Mouse (Mus musculus) hindbrain, embryonic 10.5 days (tissue): ENCODE measurements around the gene Unc13b. TPM values are rescaled to one million over a fixed set of nuclear protein-coding genes. Genes with fewer than 3 reads are reported as not detected.

Source experiments
- DNase-seq: peaks from one replicate; pipeline ENCODE4 v3.0.0-alpha.2; 2017; ENCODE audit warnings: low spot score
- H3K27ac ChIP-seq: fragments of 300-500 bp; sonication (generic); 2 replicates; pipeline ENCODE4 v1.5.1; 2016; ENCODE audit warnings: mild to moderate bottlenecking, moderate library complexity
- H3K27me3 ChIP-seq: fragments of 300-500 bp; sonication (generic); 2 replicates; pipeline ENCODE4 v1.6.1; 2016; ENCODE audit warnings: mild to moderate bottlenecking; ENCODE audit not compliant: poor library complexity, insufficient read depth, severe bottlenecking
- H3K36me3 ChIP-seq: fragments of 300-500 bp; sonication (generic); 2 replicates; pipeline ENCODE4 v1.6.1; 2016; ENCODE audit warnings: mild to moderate bottlenecking, moderate library complexity
- H3K4me1 ChIP-seq: fragments of 300-500 bp; sonication (generic); replicated peaks from 2 replicates; pipeline ENCODE4 v1.6.1; 2016; ENCODE audit warnings: mild to moderate bottlenecking
- H3K4me3 ChIP-seq: fragments of 300-500 bp; sonication (generic); 2 replicates; pipeline ENCODE4 v1.5.1; 2016; ENCODE audit warnings: mild to moderate bottlenecking, moderate library complexity
- H3K9me3 ChIP-seq: fragments of 300-500 bp; sonication (generic); 2 replicates; pipeline ENCODE4 v1.6.1; 2016; ENCODE audit warnings: mild to moderate bottlenecking, moderate library complexity
- WGBS: fragments of 180-500 bp; shearing (Covaris S2); methylation state at CpG from one replicate; pipeline ENCODE4 v1.1.7; 2016; 5-methylcytosine and 5-hydroxymethylcytosine counted together
- polyA plus RNA-seq: library from polyadenylated mRNA; unstranded; fragments of >200 nt; fragmentation: Nextera tagmentation; extraction: Ambion mirVana; gene quantifications from 2 replicates; pipeline ENCODE4 v1.2.1, GENCODE M21; 2016

The Unc13b gene
- polyA plus RNA-seq, 1 experiment from 2014 or later: 14.8 TPM

GRCm38 (mm10) chr4:43161124-43161657 is 102.4 kb downstream of the Unc13b start:
- H3K9me3 ChIP-seq: no peaks in the 10 kb centered on the region
- H3K27me3 ChIP-seq: no peaks in the 10 kb centered on the region
- H3K27ac ChIP-seq: no peak overlapping the region
- DNase-seq: no peak
- WGBS: 87% methylated on average over 3 of the region's 3 CpGs
- H3K4me3 ChIP-seq: no peak overlapping the region
- H3K4me1 ChIP-seq: peaks cover 5% of the 10 kb centered on the region
- peaks cover 3% of the 10 kb centered on the region; the same call in 1 of the 2 replicates for H3K36me3 ChIP-seq

DNA sequence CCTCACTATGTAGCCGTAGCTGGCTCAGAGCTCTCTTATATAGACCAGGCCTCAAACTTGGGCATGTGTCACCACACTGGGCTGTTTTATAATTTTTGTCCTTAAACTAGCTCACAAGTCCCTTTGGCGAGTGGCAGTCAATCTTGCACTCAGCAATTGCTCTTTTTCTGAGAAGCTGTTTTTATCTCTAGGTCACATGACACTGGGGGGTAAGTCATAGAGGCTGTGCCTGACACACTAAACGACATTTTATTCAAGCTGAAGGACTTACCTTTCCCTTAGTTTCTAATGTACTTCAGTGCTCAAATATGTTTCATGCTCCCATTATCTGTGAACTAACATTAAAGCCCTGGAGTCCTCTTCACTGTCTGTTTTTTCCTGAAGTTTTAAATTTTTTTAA is 104.5 kb downstream of the Unc13b start:
- no peak overlapping the region for H3K27ac ChIP-seq
- peaks cover 3% of the 10 kb centered on the region; the same call in 1 of the 2 replicates for H3K36me3 ChIP-seq
- DNase-seq: no peak
- H3K4me3 ChIP-seq: no peak overlapping the region
- H3K4me1 ChIP-seq: peaks cover 5% of the 10 kb centered on the region
- 74% methylated on average over 3 of the region's 3 CpGs for WGBS
- H3K9me3 ChIP-seq: no peaks in the 10 kb centered on the region
- H3K27me3 ChIP-seq: no peaks in the 10 kb centered on the region

DNA sequence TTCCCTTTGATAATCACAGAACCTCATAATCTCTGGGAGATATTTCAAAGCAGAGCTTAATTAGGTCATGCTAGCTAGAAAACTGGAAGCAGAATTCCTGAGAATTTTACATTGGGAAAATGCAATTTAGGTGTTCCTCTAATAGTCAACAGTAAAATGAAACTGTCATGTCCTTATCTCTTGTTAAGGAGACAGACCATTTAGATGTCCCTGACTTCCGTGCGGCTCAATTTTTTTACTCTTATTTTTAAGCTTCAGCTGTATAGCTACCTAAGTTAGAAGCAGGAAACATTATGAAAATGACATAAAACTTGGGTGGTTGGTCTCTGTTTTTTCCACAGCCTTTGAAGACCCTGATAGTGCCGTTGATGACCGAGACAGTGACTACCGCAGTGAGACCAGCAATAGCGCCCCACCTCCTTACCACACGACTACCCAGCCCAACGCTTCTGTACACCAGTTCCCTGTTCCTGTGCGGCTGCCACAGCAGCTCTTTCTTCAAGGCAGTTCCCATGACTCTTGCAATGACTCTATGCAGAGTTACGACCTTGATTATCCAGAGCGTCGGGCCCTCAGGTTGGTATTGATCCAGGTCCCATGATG is 106.8 kb downstream of the Unc13b start:
- 93% methylated on average over 12 of the region's 12 CpGs for WGBS
- Histone ChIP-seq H3K4me1 (no peaks in the 10 kb centered on the region), H3K4me3 (no peak overlapping the region), H3K27ac (no peak overlapping the region), H3K27me3 (no peaks in the 10 kb centered on the region), H3K9me3 (no peaks in the 10 kb centered on the region), H3K36me3 (peaks cover 3% of the 10 kb centered on the region; the same call in 1 of the 2 replicates)
- no peak for DNase-seq

DNA sequence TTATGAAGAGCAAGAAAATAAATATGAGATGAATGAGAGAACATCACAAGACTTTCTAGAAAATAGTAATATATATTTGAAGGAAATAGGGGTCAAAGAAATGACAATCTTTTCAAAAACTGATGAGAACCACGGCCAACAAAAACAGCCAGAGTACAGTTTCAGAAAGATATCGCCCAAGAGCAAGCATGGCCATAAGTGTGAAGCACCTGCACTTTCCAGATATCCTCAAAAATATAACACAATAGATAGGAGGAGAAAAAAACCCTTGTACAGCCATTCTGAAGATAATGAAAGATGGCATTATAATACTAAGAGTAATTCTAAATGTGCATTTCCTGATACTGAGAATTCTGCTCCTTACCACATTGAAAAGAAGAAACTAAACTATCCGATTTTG is 111.3 kb downstream of the Unc13b start:
- Histone ChIP-seq H3K9me3 (no peaks in the 10 kb centered on the region), H3K4me1 (no peaks in the 10 kb centered on the region), H3K4me3 (no peak overlapping the region), H3K27me3 (no peaks in the 10 kb centered on the region), H3K36me3 (peaks cover 3% of the 10 kb centered on the region; the same call in 1 of the 2 replicates), H3K27ac (no peak overlapping the region)
- WGBS: 88% methylated on average over 3 of the region's 3 CpGs
- no peak for DNase-seq

- H3K36me3 ChIP-seq: no peaks in the 10 kb centered on the region
Measured at GRCm38 (mm10) chr4:43177126-43177525, 118.4 kb downstream of the Unc13b start.

DNA sequence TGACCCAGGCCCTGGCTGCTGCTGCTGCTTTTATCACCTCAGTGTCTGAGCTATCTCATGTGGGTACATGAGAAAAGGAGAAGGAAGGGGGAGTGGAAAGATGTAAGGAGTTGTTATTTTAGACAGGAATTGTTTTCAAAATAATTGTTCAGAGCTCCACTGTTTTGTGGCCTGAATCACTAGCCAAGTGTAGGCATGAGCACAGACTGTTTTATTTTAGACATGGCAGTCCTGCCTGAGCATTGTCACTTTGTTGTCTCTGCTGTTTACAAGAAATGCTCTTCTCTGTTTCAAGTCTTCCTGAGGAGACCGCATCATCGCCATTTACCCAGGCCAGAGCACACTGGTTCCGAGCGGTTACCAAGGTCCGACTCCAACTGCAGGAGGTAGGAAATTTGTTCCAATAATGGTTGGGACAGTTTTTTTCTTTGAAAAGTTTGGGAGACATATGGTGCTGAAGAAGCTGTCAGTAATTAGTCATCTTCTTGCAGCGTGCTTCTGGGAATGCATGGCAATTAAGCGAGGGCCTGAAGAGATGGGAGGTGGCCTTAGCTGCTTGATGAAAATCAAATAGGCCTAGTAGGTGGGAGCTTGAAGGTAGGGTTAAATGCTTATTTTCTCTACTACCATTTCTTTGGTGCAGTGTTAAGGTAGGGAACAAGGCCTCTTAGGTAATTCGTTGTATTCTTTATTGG is 123.9 kb downstream of the Unc13b start:
- H3K4me1 ChIP-seq: no peaks in the 10 kb centered on the region
- H3K4me3 ChIP-seq: no peak overlapping the region
- no peak overlapping the region for H3K27ac ChIP-seq
- H3K27me3 ChIP-seq: no peaks in the 10 kb centered on the region
- H3K9me3 ChIP-seq: no peaks in the 10 kb centered on the region
- peaks cover 7% of the 10 kb centered on the region; the same call in 1 of the 2 replicates for H3K36me3 ChIP-seq
- 92% methylated on average over 8 of the region's 8 CpGs for WGBS
- no peak for DNase-seq

More at GRCm38 (mm10) chr4:43177126-43177525, 118.4 kb downstream of the Unc13b start:
- no peak for DNase-seq
- Histone ChIP-seq H3K4me3 (no peak overlapping the region), H3K27me3 (no peaks in the 10 kb centered on the region), H3K9me3 (no peaks in the 10 kb centered on the region), H3K4me1 (no peaks in the 10 kb centered on the region), H3K27ac (no peak overlapping the region)
- WGBS: 88% methylated on average over 2 of the region's 2 CpGs

GRCm38 (mm10) chr4:43187439-43187838 is 128.7 kb downstream of the Unc13b start:
- 79% methylated on average over 2 of the region's 2 CpGs for WGBS
- Histone ChIP-seq H3K4me1 (no peaks in the 10 kb centered on the region), H3K27ac (no peak overlapping the region), H3K4me3 (no peak overlapping the region), H3K36me3 (peaks cover 7% of the 10 kb centered on the region; the same call in 1 of the 2 replicates), H3K9me3 (no peaks in the 10 kb centered on the region), H3K27me3 (no peaks in the 10 kb centered on the region)
- no peak for DNase-seq

DNA sequence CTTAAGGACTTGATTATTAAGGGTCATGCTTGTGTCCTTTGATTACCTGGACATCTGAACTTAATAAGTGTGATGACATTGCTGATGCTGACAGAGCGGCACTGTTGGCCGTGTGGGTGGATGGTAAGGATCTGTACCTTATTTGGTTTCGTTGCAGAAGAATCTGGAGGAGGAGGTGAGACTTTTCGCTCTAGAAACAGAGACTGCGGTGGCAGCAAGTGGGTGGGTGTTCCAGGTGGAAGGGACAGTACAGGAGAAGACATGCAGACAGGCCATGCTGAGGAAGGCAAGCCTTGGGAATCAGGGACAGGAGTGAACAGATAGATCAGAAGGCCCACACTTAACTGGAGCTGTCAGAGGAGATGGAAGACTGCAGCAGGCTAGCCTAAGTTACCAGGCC is 130.6 kb downstream of the Unc13b start:
- Histone ChIP-seq H3K27me3 (no peaks in the 10 kb centered on the region), H3K36me3 (no peaks in the 10 kb centered on the region), H3K27ac (no peak overlapping the region), H3K4me1 (no peaks in the 10 kb centered on the region), H3K9me3 (no peaks in the 10 kb centered on the region), H3K4me3 (no peak overlapping the region)
- no peak for DNase-seq
- WGBS: 92% methylated on average over 5 of the region's 5 CpGs

DNA sequence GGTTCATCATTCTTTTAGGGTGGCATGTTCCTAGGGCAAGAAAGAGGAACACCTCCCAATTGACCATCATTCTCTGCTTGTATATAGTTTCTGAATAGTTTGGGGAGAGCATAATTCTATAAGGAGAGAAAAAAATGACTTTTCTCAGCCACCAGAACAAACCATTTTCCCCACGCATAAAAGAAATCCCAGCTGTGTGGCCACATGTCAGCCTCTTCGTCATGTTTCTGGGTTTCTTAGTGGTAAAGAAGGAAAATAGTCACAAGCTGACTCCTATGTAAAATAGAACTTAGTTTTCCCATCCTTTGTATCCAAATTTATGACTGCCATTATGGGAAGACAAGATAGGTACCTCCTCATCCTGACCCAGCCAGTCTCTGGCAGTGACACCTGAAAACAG is 146.2 kb downstream of the Unc13b start:
- DNase-seq: no peak
- no peaks in the 10 kb centered on the region for H3K36me3 ChIP-seq
- no peak overlapping the region for H3K4me3 ChIP-seq
- no peaks in the 10 kb centered on the region for H3K27me3 ChIP-seq
- 96% methylated on average over 2 of the region's 2 CpGs for WGBS
- no peaks in the 10 kb centered on the region for H3K9me3 ChIP-seq
- H3K27ac ChIP-seq: no peak overlapping the region
- peaks cover 14% of the 10 kb centered on the region for H3K4me1 ChIP-seq

DNA sequence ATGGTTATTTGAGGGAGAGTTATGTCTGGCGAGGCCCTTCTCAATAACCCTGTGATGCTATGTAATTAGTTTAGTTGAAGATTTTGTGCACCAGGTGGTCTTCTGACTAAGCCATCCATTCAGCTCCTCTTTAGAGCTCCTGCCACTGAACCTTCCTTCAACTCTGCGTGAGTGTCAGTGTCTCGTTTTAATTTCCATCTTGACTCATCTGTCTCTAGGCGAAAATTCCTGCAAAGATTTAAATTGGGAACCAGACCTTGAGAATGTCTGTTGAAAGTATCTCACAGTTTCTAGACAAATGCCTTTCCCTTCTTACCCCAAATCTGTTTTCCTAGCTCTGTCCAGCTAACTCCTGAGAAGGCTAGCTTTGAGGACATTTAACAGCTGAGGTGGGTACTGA is 146.8 kb downstream of the Unc13b start:
- peaks cover 17% of the 10 kb centered on the region for H3K4me1 ChIP-seq
- H3K9me3 ChIP-seq: no peaks in the 10 kb centered on the region
- H3K36me3 ChIP-seq: no peaks in the 10 kb centered on the region
- no peak overlapping the region for H3K4me3 ChIP-seq
- no peak overlapping the region for H3K27ac ChIP-seq
- WGBS: 68% methylated on average over 4 of the region's 4 CpGs
- no peak for DNase-seq
- no peaks in the 10 kb centered on the region for H3K27me3 ChIP-seq

GRCm38 (mm10) chr4:43206989-43207388 is 148.2 kb downstream of the Unc13b start:
- WGBS: 77% methylated on average over 5 of the region's 5 CpGs

DNA sequence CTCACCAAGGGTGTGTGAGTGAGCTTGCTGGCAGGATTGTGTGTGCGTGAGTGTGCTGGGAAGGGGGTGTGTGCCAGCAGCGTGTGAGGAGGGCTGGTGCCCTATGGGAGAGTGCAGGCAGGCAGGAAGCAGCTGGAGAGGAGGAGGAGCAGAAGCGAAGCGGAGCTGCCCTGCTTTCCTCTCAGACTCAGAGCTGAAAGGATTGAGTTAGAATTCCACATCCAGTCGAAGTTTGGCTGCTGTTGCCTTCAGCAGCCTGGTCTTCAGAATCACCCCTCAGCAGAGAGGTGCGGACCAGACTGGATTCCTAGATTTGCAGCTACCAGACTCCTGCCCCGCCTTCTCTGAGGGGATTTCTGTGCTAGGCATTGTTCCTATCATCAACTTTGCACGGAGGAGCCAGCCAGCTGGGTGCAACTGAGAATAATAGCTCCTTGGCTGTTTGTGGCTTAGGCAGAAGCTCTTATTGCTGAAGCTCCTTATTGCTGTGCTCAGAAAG is 150.4 kb downstream of the Unc13b start:
- WGBS: 6% methylated on average over 8 of the region's 8 CpGs
- DNase-seq: peak; percentile 42
- Histone ChIP-seq H3K27me3 (no peaks in the 10 kb centered on the region), H3K4me3 (peak overlapping the region; percentile 41), H3K36me3 (no peaks in the 10 kb centered on the region), H3K27ac (peak overlapping the region; percentile 85), H3K4me1 (peaks cover 17% of the 10 kb centered on the region), H3K9me3 (no peaks in the 10 kb centered on the region)

More at GRCm38 (mm10) chr4:43206989-43207388, 148.2 kb downstream of the Unc13b start:
- H3K4me3 ChIP-seq: no peak overlapping the region
- no peaks in the 10 kb centered on the region for H3K27me3 ChIP-seq
- no peaks in the 10 kb centered on the region for H3K36me3 ChIP-seq
- DNase-seq: no peak
- H3K27ac ChIP-seq: no peak overlapping the region
- H3K9me3 ChIP-seq: no peaks in the 10 kb centered on the region
- peaks cover 17% of the 10 kb centered on the region for H3K4me1 ChIP-seq

GRCm38 (mm10) chr4:43209673-43210072 is 150.9 kb downstream of the Unc13b start:
- Histone ChIP-seq H3K9me3 (no peaks in the 10 kb centered on the region), H3K36me3 (no peaks in the 10 kb centered on the region), H3K27ac (peak overlapping the region; percentile 85), H3K27me3 (no peaks in the 10 kb centered on the region), H3K4me3 (peak overlapping the region; percentile 41), H3K4me1 (peaks cover 17% of the 10 kb centered on the region)
- 46% methylated on average over 6 of the region's 6 CpGs for WGBS
- peak; percentile 3 for DNase-seq
